Mouse (Mus musculus): Measurements from ENCODE around the gene Cadm4. TPM values are rescaled to one million over a fixed set of nuclear protein-coding genes. Genes with fewer than 3 reads are reported as not detected.

Cadm4 gene
- total RNA-seq, 2 experiments from 2014 or later: 11.9 to 12.5 TPM

GRCm38 (mm10) chr7:24531211-24531971 is 49.6 kb downstream of the Cadm4 start:
- DNase-seq: peak; percentile 85

GRCm38 (mm10) chr7:24533031-24533571 is 51.3 kb downstream of the Cadm4 start:
- DNase-seq: no peak

- peak; percentile 13 for DNase-seq
Measured at GRCm38 (mm10) chr7:24533806-24534205, 52.0 kb downstream of the Cadm4 start.

- no peak for DNase-seq
Measured at GRCm38 (mm10) chr7:24534301-24534700, 52.5 kb downstream of the Cadm4 start.

GRCm38 (mm10) chr7:24537081-24537480 is 55.3 kb downstream of the Cadm4 start:
- DNase-seq: no peak

- DNase-seq: no peak
Measured at GRCm38 (mm10) chr7:24537591-24537990, 55.8 kb downstream of the Cadm4 start.

- DNase-seq: peak; percentile 38
Measured at GRCm38 (mm10) chr7:24538154-24538553, 56.3 kb downstream of the Cadm4 start.

- no peak for DNase-seq
Measured at GRCm38 (mm10) chr7:24538701-24539100, 56.9 kb downstream of the Cadm4 start.

GRCm38 (mm10) chr7:24539686-24540085 is 57.9 kb downstream of the Cadm4 start:
- DNase-seq: no peak

GRCm38 (mm10) chr7:24544506-24544905 is 62.7 kb downstream of the Cadm4 start:
- no peak for DNase-seq

- peak; percentile 12 for DNase-seq
Measured at GRCm38 (mm10) chr7:24546068-24546614, 64.3 kb downstream of the Cadm4 start, which contains the start of the genes Pinlyp and Xrcc1. TSS of gene Pinlyp (minus strand) at chr7:24546118. TSS of gene Xrcc1 (plus strand) at chr7:24546289.

GRCm38 (mm10) chr7:24546634-24547389 is 65.0 kb downstream of the Cadm4 start:
- peak; percentile 99 for DNase-seq

- DNase-seq: no peak
Measured at GRCm38 (mm10) chr7:24547534-24548036, 65.8 kb downstream of the Cadm4 start.

- no peak for DNase-seq
Measured at GRCm38 (mm10) chr7:24551985-24552759, 70.3 kb downstream of the Cadm4 start.

Other genes with a start within 250 kb of the Cadm4 start
- 1 to 10 TPM; 1.1 to 1.2 TPM for gene Zfp109, start 244.5 kb upstream of the Cadm4 start, total RNA-seq (2021)
- 1 to 10 TPM; 1.2 to 1.4 TPM for gene Zfp108, start 227.2 kb upstream of the Cadm4 start, total RNA-seq (2021)
- 1 to 10 TPM; 3.7 to 4.8 TPM for gene Zfp93, start 211.6 kb upstream of the Cadm4 start, total RNA-seq (2021)
- gene Zfp61, start 180.8 kb upstream of the Cadm4 start, total RNA-seq (2021): 1 to 10 TPM; 4.2 to 6.6 TPM
- gene Zfp94, start 165.4 kb upstream of the Cadm4 start, total RNA-seq (2021): 1 to 10 TPM; 1.0 to 1.8 TPM
- under 1 TPM; 0.32 to 0.33 TPM for gene Tescl, start 148.1 kb upstream of the Cadm4 start, total RNA-seq (2021)
- not detected for gene Lypd5, start 132.8 kb upstream of the Cadm4 start, total RNA-seq (2021)
- 1 to 10 TPM; 1.0 TPM for gene Kcnn4, start 111.8 kb upstream of the Cadm4 start, total RNA-seq (2021)
- 10 to 100 TPM; 15.0 to 15.5 TPM for gene Smg9, start 82.4 kb upstream of the Cadm4 start, total RNA-seq (2021)
- gene Irgc1, start 29.7 kb upstream of the Cadm4 start, total RNA-seq (2021): not detected
- gene Plaur, start 19.5 kb upstream of the Cadm4 start, total RNA-seq (2021): 10 to 100 TPM in 1 of 2 experiments, 1 to 10 TPM in 1; 6.4 to 10.4 TPM
- 10 to 100 TPM; 17.3 to 18.5 TPM for gene Zfp428, start 25.0 kb downstream of the Cadm4 start, total RNA-seq (2021)
- not detected for gene AC161166.1, start 30.4 kb downstream of the Cadm4 start, total RNA-seq (2021)
- 10 to 100 TPM; 16.7 to 17.2 TPM for gene Irgq, start 48.7 kb downstream of the Cadm4 start, total RNA-seq (2021)
- not detected for gene Pinlyp, start 64.1 kb downstream of the Cadm4 start, total RNA-seq (2021)
- gene Xrcc1, start 64.3 kb downstream of the Cadm4 start, total RNA-seq (2021): 10 to 100 TPM; 42.0 to 43.9 TPM
- 10 to 100 TPM; 15.9 to 16.9 TPM for gene Ethe1, start 105.5 kb downstream of the Cadm4 start, total RNA-seq (2021)
- under 1 TPM; 0.27 to 0.33 TPM for gene Zfp575, start 105.6 kb downstream of the Cadm4 start, total RNA-seq (2021)
- gene Phldb3, start 128.7 kb downstream of the Cadm4 start, total RNA-seq (2021): under 1 TPM; 0.57 to 0.61 TPM
- gene Lypd3, start 154.5 kb downstream of the Cadm4 start, total RNA-seq (2021): not detected
- not detected for gene Tex101, start 194.7 kb downstream of the Cadm4 start, total RNA-seq (2021)
- gene BC049730, start 227.2 kb downstream of the Cadm4 start, total RNA-seq (2021): not detected
- not detected for gene Gm4763, start 244.9 kb downstream of the Cadm4 start, total RNA-seq (2021)